Mouse (Mus musculus) stomach, embryonic 15.5 days (tissue): Measurements from ENCODE around the gene Surf4. TPM values are rescaled to one million over a fixed set of nuclear protein-coding genes. Genes with fewer than 3 reads are reported as not detected.
A peak's percentile ranks its signal among the peaks of the same experiment; 100 is the strongest.

Experiments used
- ATAC-seq: fragments of 200-750 bp; cut with Nextera tagmentation; 2 replicates; pipeline ENCODE4 v1.8.0; 2017; ENCODE audit warnings: low read depth, moderate number of reproducible peaks, moderate TSS enrichment; ENCODE audit not compliant: insufficient read depth, low FRiP score
- H3K27ac ChIP-seq: fragments of 300-500 bp; sonication (generic); 2 replicates; pipeline ENCODE4 v1.5.1; 2015; ENCODE audit warnings: mild to moderate bottlenecking, inconsistent platforms
- H3K27me3 ChIP-seq: fragments of 300-500 bp; sonication (generic); replicated peaks from 2 replicates; pipeline ENCODE4 v1.6.1; 2015; ENCODE audit warnings: inconsistent platforms
- H3K36me3 ChIP-seq: fragments of 300-500 bp; sonication (generic); 2 replicates; pipeline ENCODE4 v1.6.1; 2015; ENCODE audit warnings: inconsistent platforms
- H3K4me1 ChIP-seq: fragments of 300-500 bp; sonication (generic); 2 replicates; pipeline ENCODE4 v1.6.1; 2015; ENCODE audit warnings: inconsistent platforms
- H3K4me2 ChIP-seq: fragments of 300-500 bp; sonication (generic); 2 replicates; pipeline ENCODE4 v1.6.1; 2015; ENCODE audit warnings: mild to moderate bottlenecking, inconsistent platforms
- H3K4me3 ChIP-seq: fragments of 300-500 bp; sonication (generic); replicated peaks from 2 replicates; pipeline ENCODE4 v1.5.1; 2015; ENCODE audit warnings: inconsistent platforms
- H3K9ac ChIP-seq: fragments of 300-500 bp; sonication (generic); 2 replicates; pipeline ENCODE4 v1.6.1; 2015; ENCODE audit warnings: inconsistent platforms
- H3K9me3 ChIP-seq: fragments of 300-500 bp; sonication (generic); 2 replicates; pipeline ENCODE4 v1.6.1; 2016; ENCODE audit warnings: inconsistent platforms
- WGBS: fragments of 180-500 bp; shearing (Covaris S2); methylation state at CpG from one replicate; pipeline ENCODE4 v1.1.7; 2015; 5-methylcytosine and 5-hydroxymethylcytosine counted together
- polyA plus RNA-seq: library from polyadenylated mRNA; unstranded; fragments of >200 nt; fragmentation: Nextera tagmentation; extraction: Ambion mirVana; gene quantifications from 2 replicates; pipeline ENCODE4 v1.2.1, GENCODE M21; 2015

Surf4 gene
- polyA plus RNA-seq, 1 experiment from 2014 or later: 212 TPM

DNA sequence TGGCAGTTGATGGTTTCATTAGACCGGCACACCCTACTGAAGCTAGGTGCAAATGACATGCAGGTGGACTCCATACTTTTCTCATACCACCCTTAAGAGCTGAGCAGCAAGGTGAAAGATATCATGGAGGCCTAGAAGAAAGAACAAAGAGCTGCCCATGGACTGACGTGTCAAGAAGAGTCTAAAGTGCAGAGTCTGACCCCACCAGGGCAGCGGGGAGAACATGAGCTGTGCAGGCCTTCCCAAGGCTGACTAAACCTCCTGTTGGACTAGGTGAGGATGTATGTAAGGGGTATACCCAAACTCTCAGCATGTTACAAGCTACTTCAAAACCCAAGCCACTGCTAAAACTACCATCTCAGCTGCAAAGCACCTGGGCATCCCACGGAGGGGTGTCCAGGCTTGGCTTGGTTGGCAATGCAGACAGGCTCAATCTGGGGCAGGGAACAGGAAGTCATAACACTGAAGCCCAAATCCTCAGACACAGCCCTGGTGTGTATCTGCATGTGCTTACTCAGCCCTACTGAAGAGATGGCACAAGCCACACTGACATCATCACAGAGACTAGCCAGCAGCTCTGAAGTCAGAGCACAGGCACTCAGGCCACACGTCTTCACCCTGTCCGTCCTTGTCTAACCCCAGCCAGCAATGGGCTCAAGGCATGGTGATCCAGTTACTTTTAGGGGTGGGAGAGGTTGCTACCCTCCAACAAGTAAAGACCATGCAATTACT is 5.8 kb downstream of the Surf4 start:
- WGBS: 84% methylated on average over 6 of the region's 6 CpGs
- H3K9ac ChIP-seq: no peak overlapping the region
- peaks cover 17% of the 10 kb centered on the region for H3K4me1 ChIP-seq
- H3K36me3 ChIP-seq: peaks cover 54% of the 10 kb centered on the region
- no peak overlapping the region for H3K4me2 ChIP-seq
- H3K4me3 ChIP-seq: no peak overlapping the region
- H3K27ac ChIP-seq: no peak overlapping the region
- ATAC-seq: no peak
- H3K27me3 ChIP-seq: no peaks in the 10 kb centered on the region
- no peaks in the 10 kb centered on the region for H3K9me3 ChIP-seq

GRCm38 (mm10) chr2:26921784-26922183 is 11.9 kb downstream of the Surf4 start:
- Histone ChIP-seq H3K27me3 (no peaks in the 10 kb centered on the region), H3K4me2 (no peak overlapping the region), H3K4me3 (no peak overlapping the region), H3K4me1 (peaks cover 13% of the 10 kb centered on the region), H3K9me3 (no peaks in the 10 kb centered on the region), H3K27ac (no peak overlapping the region), H3K36me3 (peaks cover 79% of the 10 kb centered on the region), H3K9ac (no peak overlapping the region)
- WGBS: 64% methylated on average over 9 of the region's 9 CpGs
- ATAC-seq: peak; percentile 66; the same call in 1 of the 2 replicates

GRCm38 (mm10) chr2:26920190-26920855 is 13.4 kb downstream of the Surf4 start:
- Histone ChIP-seq H3K9ac (no peak overlapping the region), H3K4me3 (no peak overlapping the region), H3K9me3 (no peaks in the 10 kb centered on the region), H3K36me3 (peaks cover 66% of the 10 kb centered on the region), H3K27me3 (no peaks in the 10 kb centered on the region), H3K27ac (no peak overlapping the region), H3K4me1 (peaks cover 17% of the 10 kb centered on the region), H3K4me2 (no peak overlapping the region)
- no peak for ATAC-seq
- 89% methylated on average over 6 of the region's 6 CpGs for WGBS

- Histone ChIP-seq H3K27ac (no peak overlapping the region), H3K9ac (no peak overlapping the region), H3K4me3 (no peak overlapping the region), H3K27me3 (no peaks in the 10 kb centered on the region), H3K4me2 (no peak overlapping the region), H3K9me3 (no peaks in the 10 kb centered on the region), H3K4me1 (peaks cover 21% of the 10 kb centered on the region), H3K36me3 (peaks cover 61% of the 10 kb centered on the region)
- ATAC-seq: no peak
- 86% methylated on average over 3 of the region's 3 CpGs for WGBS
Measured at GRCm38 (mm10) chr2:26919684-26920083, 14.0 kb downstream of the Surf4 start.

- Histone ChIP-seq H3K4me3 (peak overlapping the region; percentile 74), H3K9me3 (no peaks in the 10 kb centered on the region), H3K4me1 (peaks cover 28% of the 10 kb centered on the region), H3K36me3 (peaks cover 62% of the 10 kb centered on the region), H3K27me3 (no peaks in the 10 kb centered on the region), H3K9ac (peak overlapping the region; percentile 55), H3K4me2 (peak overlapping the region; percentile 95), H3K27ac (peak overlapping the region; percentile 77)
- 0 out of 2 replicates have a peak, but pooled peaks have one; percentile 5 for ATAC-seq
- 2% methylated on average over 13 of the region's 13 CpGs for whole genome bisulfite sequencing
Measured at GRCm38 (mm10) chr2:26916738-26917137, 17.0 kb downstream of the Surf4 start.

DNA sequence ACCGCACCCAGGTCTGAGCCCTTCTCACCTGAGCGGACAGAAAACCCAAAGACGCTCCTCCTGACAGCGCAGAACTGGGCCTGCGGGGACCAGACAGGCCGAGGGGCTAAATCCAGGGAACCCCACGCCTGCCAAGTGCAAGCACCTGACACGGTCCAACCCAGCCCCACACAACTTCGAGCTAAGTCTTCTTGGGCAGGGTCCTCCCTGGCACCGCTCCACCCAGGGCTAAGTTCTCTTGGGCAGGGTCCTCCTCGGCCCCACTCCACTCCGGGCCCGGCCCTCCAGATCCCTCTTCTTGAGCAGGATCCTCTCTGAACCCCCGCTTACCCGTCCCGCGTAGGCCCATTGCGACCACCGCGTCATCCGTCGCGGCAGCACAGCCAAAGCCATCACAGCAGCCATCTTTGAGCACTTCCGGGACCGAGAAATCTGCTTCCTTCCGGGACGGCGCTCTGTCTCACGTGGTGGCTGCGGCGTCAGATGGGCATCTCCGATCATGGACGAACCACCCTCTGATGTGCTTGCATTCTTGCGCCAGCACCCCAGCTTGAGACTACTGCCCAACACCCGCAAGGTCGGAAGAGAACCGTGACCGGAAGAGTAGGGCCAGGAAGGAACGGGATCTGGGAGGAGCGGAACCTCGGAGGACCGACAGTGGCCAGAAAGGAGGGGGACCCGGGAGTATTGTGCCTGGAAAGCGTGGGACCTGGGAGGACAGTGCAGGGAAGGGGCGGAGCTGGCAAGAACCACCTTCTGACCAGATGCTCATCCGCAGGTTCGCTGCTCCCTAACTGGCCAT is 17.6 kb downstream of the Surf4 start, which contains the start of the genes Surf2 and Surf1:
TSS of gene Surf2 (plus strand) at position 441 of the 802 bp plus-strand sequence.
TSS of gene Surf1 (minus strand) at position 604 of the 802 bp plus-strand sequence.
- peak; percentile 67 for ATAC-seq
- Histone ChIP-seq H3K9ac (peak within 1 kb of the TSS; percentile 55), H3K27me3 (no peaks in the 10 kb centered on the region), H3K9me3 (no peaks in the 10 kb centered on the region), H3K4me2 (peak within 1 kb of the TSS; percentile 95), H3K4me3 (peak within 1 kb of the TSS; percentile 74), H3K27ac (peak within 1 kb of the TSS; percentile 77), H3K36me3 (peaks cover 57% of the 10 kb centered on the region), H3K4me1 (peaks cover 30% of the 10 kb centered on the region)
- 2% methylated on average over 47 of the region's 47 CpGs for WGBS

- peak overlapping the region; percentile 95 for H3K4me2 ChIP-seq
- H3K36me3 ChIP-seq: peaks cover 40% of the 10 kb centered on the region
- WGBS: 59% methylated on average over 8 of the region's 8 CpGs
- no peaks in the 10 kb centered on the region for H3K9me3 ChIP-seq
- ATAC-seq: no peak
- no peak overlapping the region for H3K27ac ChIP-seq
- no peak overlapping the region for H3K4me3 ChIP-seq
- H3K4me1 ChIP-seq: peaks cover 33% of the 10 kb centered on the region
- no peaks in the 10 kb centered on the region for H3K27me3 ChIP-seq
- no peak overlapping the region for H3K9ac ChIP-seq
Measured at GRCm38 (mm10) chr2:26914148-26914941, 19.4 kb downstream of the Surf4 start.

- Histone ChIP-seq H3K9me3 (no peaks in the 10 kb centered on the region), H3K36me3 (peaks cover 33% of the 10 kb centered on the region), H3K4me3 (no peak overlapping the region), H3K4me2 (no peak overlapping the region), H3K9ac (no peak overlapping the region), H3K27me3 (no peaks in the 10 kb centered on the region), H3K27ac (no peak overlapping the region), H3K4me1 (peaks cover 39% of the 10 kb centered on the region)
- WGBS: 80% methylated on average over 17 of the region's 17 CpGs
- ATAC-seq: no peak
Measured at GRCm38 (mm10) chr2:26913416-26914147, 20.1 kb downstream of the Surf4 start.

DNA sequence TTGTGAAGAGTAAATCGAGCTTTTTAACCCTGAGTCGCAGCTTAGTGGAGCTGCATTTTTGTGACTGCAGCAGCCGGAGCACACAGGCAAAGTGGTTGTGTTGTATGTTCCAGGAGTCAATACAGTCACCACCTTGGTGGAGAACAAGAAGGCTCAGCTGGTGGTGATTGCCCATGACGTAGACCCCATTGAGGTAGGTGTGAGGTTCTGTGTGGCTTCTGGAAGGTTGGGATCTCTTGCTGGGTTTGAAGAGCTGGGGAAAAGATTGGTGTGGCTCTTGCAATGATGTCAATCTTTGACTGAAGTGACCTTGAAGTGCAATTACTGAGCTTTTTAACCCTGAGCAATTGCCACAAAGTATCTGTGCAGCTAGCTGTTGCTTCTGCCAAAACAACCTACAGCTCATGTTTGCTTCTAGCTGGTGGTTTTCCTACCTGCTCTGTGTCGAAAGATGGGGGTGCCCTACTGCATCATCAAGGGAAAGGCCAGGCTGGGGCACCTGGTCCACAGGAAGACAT is 21.4 kb downstream of the Surf4 start:
- 68% methylated on average over 5 of the region's 5 CpGs for WGBS
- no peak for ATAC-seq
- H3K4me1 ChIP-seq: peaks cover 34% of the 10 kb centered on the region
- H3K27me3 ChIP-seq: no peaks in the 10 kb centered on the region
- H3K27ac ChIP-seq: no peak overlapping the region
- peak overlapping the region; percentile 65 for H3K4me3 ChIP-seq
- peaks cover 32% of the 10 kb centered on the region for H3K36me3 ChIP-seq
- H3K9ac ChIP-seq: peak overlapping the region; percentile 93
- H3K9me3 ChIP-seq: no peaks in the 10 kb centered on the region
- peak overlapping the region; percentile 89 for H3K4me2 ChIP-seq

GRCm38 (mm10) chr2:26910994-26911765 is 22.5 kb downstream of the Surf4 start:
- no peaks in the 10 kb centered on the region for H3K9me3 ChIP-seq
- H3K27me3 ChIP-seq: no peaks in the 10 kb centered on the region
- ATAC-seq: peak; percentile 24
- H3K4me1 ChIP-seq: peaks cover 28% of the 10 kb centered on the region
- H3K4me3 ChIP-seq: peak overlapping the region; percentile 65
- H3K36me3 ChIP-seq: peaks cover 43% of the 10 kb centered on the region
- H3K27ac ChIP-seq: peak overlapping the region; percentile 89
- WGBS: under 1% methylated on average over 37 of the region's 37 CpGs
- H3K9ac ChIP-seq: peak overlapping the region; percentile 93
- peak overlapping the region; percentile 89 for H3K4me2 ChIP-seq
